Mouse (Mus musculus) testis, adult 2 months (tissue): Measurements from ENCODE around the gene Rassf5. TPM values are rescaled to one million over a fixed set of nuclear protein-coding genes. Genes with fewer than 3 reads are reported as not detected.
"Not testable (repeated sequence)": the region's sequence is repeated elsewhere in the genome, so short reads cannot be mapped to it uniquely, and the experiment has no call there.

Experiments used
- H3K27ac ChIP-seq: fragments of 200-500 bp; 2 replicates; pipeline ENCODE4 v1.5.1; 2012; ENCODE audit warnings: low read depth, low read length; ENCODE audit not compliant: control insufficient read depth, insufficient read depth
- H3K27me3 ChIP-seq: fragments of 200-500 bp; 2 replicates; pipeline ENCODE4 v1.6.1; 2012; ENCODE audit warnings: mild to moderate bottlenecking, low read length, moderate library complexity; ENCODE audit not compliant: control insufficient read depth, insufficient read depth
- H3K36me3 ChIP-seq: fragments of 200-500 bp; 2 replicates; pipeline ENCODE4 v1.6.1; 2012; ENCODE audit warnings: mild to moderate bottlenecking, low read length; ENCODE audit not compliant: control insufficient read depth, insufficient read depth
- H3K4me1 ChIP-seq: fragments of 200-500 bp; 2 replicates; pipeline ENCODE4 v1.6.1; 2012; ENCODE audit warnings: low read length; ENCODE audit not compliant: control insufficient read depth, insufficient read depth
- H3K4me3 ChIP-seq: fragments of 200-500 bp; 2 replicates; pipeline ENCODE4 v1.5.1; 2012; ENCODE audit warnings: low read depth, mild to moderate bottlenecking, low read length, moderate library complexity, mixed read lengths; ENCODE audit not compliant: control insufficient read depth
- CTCF ChIP-seq: fragments of 200-500 bp; IDR thresholded peaks from 2 replicates; pipeline ENCODE4 v1.5.1; 2012; ENCODE audit warnings: low read depth, mild to moderate bottlenecking, inconsistent platforms, low read length, moderate library complexity; ENCODE audit not compliant: control insufficient read depth, insufficient read depth, insufficient replicate concordance
- POLR2A ChIP-seq: fragments of 200-500 bp; IDR thresholded peaks from 2 replicates; pipeline ENCODE4 v1.6.1; 2012; ENCODE audit warnings: low read depth, mild to moderate bottlenecking, inconsistent platforms, low read length, moderate library complexity; ENCODE audit not compliant: control insufficient read depth
- polyA plus RNA-seq: library from polyadenylated mRNA; depleted of rRNA; stranded (reverse); fragments of >200 nt; gene quantifications from 2 replicates; pipeline ENCODE4 v1.2.3, GENCODE M21; 2012

Rassf5 gene
- polyA plus RNA-seq, 1 experiment = 1.5 TPM

GRCm38 (mm10) chr1:131274725-131275539 is 29.9 kb upstream of the Rassf5 start:
- H3K4me1 ChIP-seq = peaks cover 8% of the 10 kb centered on the region
- H3K27me3 ChIP-seq = no peaks in the 10 kb centered on the region
- peak overlapping the region; percentile 6; the same call in 1 of the 2 replicates for H3K4me3 ChIP-seq
- no peak overlapping the region for H3K27ac ChIP-seq
- no peak for TF ChIP-seq POLR2A
- TF ChIP-seq CTCF = no peak
- no peaks in the 10 kb centered on the region for H3K36me3 ChIP-seq

GRCm38 (mm10) chr1:131269797-131270578 is 24.9 kb upstream of the Rassf5 start:
- peaks cover 10% of the 10 kb centered on the region for H3K4me1 ChIP-seq
- H3K27me3 ChIP-seq = no peaks in the 10 kb centered on the region
- no peak overlapping the region for H3K27ac ChIP-seq
- peak; percentile 74; the same call in 1 of the 2 replicates for TF ChIP-seq CTCF
- no peak for TF ChIP-seq POLR2A
- peak overlapping the region; percentile 26 for H3K4me3 ChIP-seq
- H3K36me3 ChIP-seq = no peaks in the 10 kb centered on the region

GRCm38 (mm10) chr1:131268776-131269175 is 23.7 kb upstream of the Rassf5 start:
- Histone ChIP-seq H3K4me3 (peak overlapping the region; percentile 54), H3K4me1 (peaks cover 10% of the 10 kb centered on the region), H3K27me3 (no peaks in the 10 kb centered on the region), H3K27ac (no peak overlapping the region), H3K36me3 (no peaks in the 10 kb centered on the region)
- TF ChIP-seq POLR2A (no peak), CTCF (no peak)

- no peaks in the 10 kb centered on the region for H3K36me3 ChIP-seq
- H3K27ac ChIP-seq = no peak overlapping the region
- no peak overlapping the region for H3K4me3 ChIP-seq
- peaks cover 7% of the 10 kb centered on the region for H3K4me1 ChIP-seq
- H3K27me3 ChIP-seq = no peaks in the 10 kb centered on the region
- TF ChIP-seq POLR2A (no peak), CTCF (no peak)
These were observed 18.8 kb upstream of the Rassf5 start for GRCm38 (mm10) chr1:131263905-131264304.

GRCm38 (mm10) chr1:131260309-131260656 is 15.2 kb upstream of the Rassf5 start:
- Histone ChIP-seq H3K27me3 (no peaks in the 10 kb centered on the region), H3K27ac (no peak overlapping the region), H3K36me3 (no peaks in the 10 kb centered on the region), H3K4me3 (peak overlapping the region; percentile 67), H3K4me1 (peaks cover 7% of the 10 kb centered on the region)
- TF ChIP-seq CTCF = peak; percentile 82; the same call in 1 of the 2 replicates
- TF ChIP-seq POLR2A = no peak

- Histone ChIP-seq H3K4me3 (no peak overlapping the region), H3K27ac (no peak overlapping the region), H3K27me3 (no peaks in the 10 kb centered on the region), H3K4me1 (peaks cover 7% of the 10 kb centered on the region), H3K36me3 (no peaks in the 10 kb centered on the region)
- TF ChIP-seq CTCF (no peak), POLR2A (no peak)
These were observed 14.7 kb upstream of the Rassf5 start for GRCm38 (mm10) chr1:131259632-131260308.

GRCm38 (mm10) chr1:131257288-131257687 is 12.2 kb upstream of the Rassf5 start:
- H3K4me3 ChIP-seq = no peak overlapping the region
- H3K4me1 ChIP-seq = peaks cover 7% of the 10 kb centered on the region

GRCm38 (mm10) chr1:131252516-131253250 is 7.6 kb upstream of the Rassf5 start:
- H3K4me3 ChIP-seq, H3K4me1 ChIP-seq, H3K27ac ChIP-seq, H3K27me3 ChIP-seq, H3K36me3 ChIP-seq: not testable (repeated sequence)

More at GRCm38 (mm10) chr1:131257288-131257687, 12.2 kb upstream of the Rassf5 start:
- H3K27ac ChIP-seq = no peak overlapping the region
- TF ChIP-seq POLR2A (no peak), CTCF (no peak)
- H3K27me3 ChIP-seq = no peaks in the 10 kb centered on the region
- H3K36me3 ChIP-seq = no peaks in the 10 kb centered on the region
